Mouse (Mus musculus): ENCODE measurements around the gene Dennd4a. TPM values are rescaled to one million over a fixed set of nuclear protein-coding genes. Genes with fewer than 3 reads are reported as not detected.

Dennd4a gene
- polyA plus RNA-seq, 1 experiment from 2014 or later = 6.3 TPM

GRCm38 (mm10) chr9:64805875-64806274 is 5.3 kb upstream of the Dennd4a start:
- TF ChIP-seq CTCF (IDR thresholded peaks at IDR 0.05) (no peak), EP300 (IDR thresholded peaks at IDR 0.05) (no peak)
- Histone ChIP-seq H3K9me3 (ENCODE audit: low read length) (no peaks in the 10 kb centered on the region), H3K27me3 (replicated peaks; ENCODE audit: insufficient read depth, low read length) (no peaks in the 10 kb centered on the region), H3K4me1 (ENCODE audit: insufficient read depth, low read depth, low read length) (no peaks in the 10 kb centered on the region), H3K36me3 (ENCODE audit: insufficient read depth, low read length) (no peaks in the 10 kb centered on the region), H3K4me3 (ENCODE audit: low read depth, low read length) (no peak overlapping the region), H3K4me2 (replicated peaks; ENCODE audit: low read depth, low read length) (no peak overlapping the region), H3K9ac (replicated peaks; ENCODE audit: low read depth) (no peak overlapping the region), H3K27ac (ENCODE audit: low read length) (no peak overlapping the region)
- no peak for ATAC-seq
- no peak for DNase-seq (ENCODE audit: low spot score)
- 64% methylated on average over 5 of the region's 5 CpGs for WGBS

- DNase-seq (ENCODE audit: low spot score) = no peak
- WGBS = 55% methylated on average over 6 of the region's 6 CpGs
- no peak for TF ChIP-seq CTCF (IDR thresholded peaks at IDR 0.05)
Measured at GRCm38 (mm10) chr9:64806335-64807060, 4.6 kb upstream of the Dennd4a start.

GRCm38 (mm10) chr9:64807061-64807808 is 3.9 kb upstream of the Dennd4a start:
- ATAC-seq (no peak), DNase-seq (ENCODE audit: low spot score) (no peak)
- H3K4me2 ChIP-seq (replicated peaks; ENCODE audit: low read depth, low read length) = no peak overlapping the region
- no peaks in the 10 kb centered on the region for H3K9me3 ChIP-seq (ENCODE audit: low read length)
- H3K36me3 ChIP-seq (ENCODE audit: insufficient read depth, low read length) = no peaks in the 10 kb centered on the region
- no peak overlapping the region for H3K9ac ChIP-seq (replicated peaks; ENCODE audit: low read depth)
- no peaks in the 10 kb centered on the region for H3K4me1 ChIP-seq (ENCODE audit: insufficient read depth, low read depth, low read length)
- no peak overlapping the region for H3K4me3 ChIP-seq (ENCODE audit: low read depth, low read length)
- no peak overlapping the region for H3K27ac ChIP-seq (ENCODE audit: low read length)
- WGBS = 59% methylated on average over 14 of the region's 14 CpGs
- no peaks in the 10 kb centered on the region for H3K27me3 ChIP-seq (replicated peaks; ENCODE audit: insufficient read depth, low read length)
- TF ChIP-seq EP300 (IDR thresholded peaks at IDR 0.05) (no peak), CTCF (IDR thresholded peaks at IDR 0.05) (no peak)

More at GRCm38 (mm10) chr9:64806335-64807060, 4.6 kb upstream of the Dennd4a start:
- no peak for ATAC-seq
- H3K9me3 ChIP-seq (ENCODE audit: low read length) = no peaks in the 10 kb centered on the region
- H3K4me2 ChIP-seq (replicated peaks; ENCODE audit: low read depth, low read length) = no peak overlapping the region
- H3K27me3 ChIP-seq (replicated peaks; ENCODE audit: insufficient read depth, low read length) = no peaks in the 10 kb centered on the region
- H3K27ac ChIP-seq (ENCODE audit: low read length) = no peak overlapping the region
- H3K9ac ChIP-seq (replicated peaks; ENCODE audit: low read depth) = no peak overlapping the region
- H3K4me1 ChIP-seq (ENCODE audit: insufficient read depth, low read depth, low read length) = no peaks in the 10 kb centered on the region
- H3K4me3 ChIP-seq (ENCODE audit: low read depth, low read length) = no peak overlapping the region
- no peaks in the 10 kb centered on the region for H3K36me3 ChIP-seq (ENCODE audit: insufficient read depth, low read length)

GRCm38 (mm10) chr9:64809851-64810250 is 1.3 kb upstream of the Dennd4a start:
- Histone ChIP-seq H3K9me3 (ENCODE audit: low read length) (no peaks in the 10 kb centered on the region), H3K4me1 (ENCODE audit: insufficient read depth, low read depth, low read length) (no peaks in the 10 kb centered on the region), H3K36me3 (ENCODE audit: insufficient read depth, low read length) (no peaks in the 10 kb centered on the region), H3K9ac (replicated peaks; ENCODE audit: low read depth) (no peak overlapping the region), H3K4me3 (ENCODE audit: low read depth, low read length) (no peak overlapping the region), H3K27ac (ENCODE audit: low read length) (no peak overlapping the region), H3K27me3 (replicated peaks; ENCODE audit: insufficient read depth, low read length) (no peaks in the 10 kb centered on the region), H3K4me2 (replicated peaks; ENCODE audit: low read depth, low read length) (no peak overlapping the region)
- WGBS = 83% methylated on average over 3 of the region's 3 CpGs
- TF ChIP-seq EP300 (IDR thresholded peaks at IDR 0.05) (no peak), CTCF (IDR thresholded peaks at IDR 0.05) (no peak)
- DNase-seq (ENCODE audit: low spot score) (no peak), ATAC-seq (no peak)

GRCm38 (mm10) chr9:64811538-64812474 is 666 bp downstream of the Dennd4a start:
- TF ChIP-seq EP300 (IDR thresholded peaks at IDR 0.05) = no peak
- peak; percentile 49 for TF ChIP-seq CTCF (IDR thresholded peaks at IDR 0.05)
- Histone ChIP-seq H3K36me3 (ENCODE audit: insufficient read depth, low read length) (no peaks in the 10 kb centered on the region), H3K4me1 (ENCODE audit: insufficient read depth, low read depth, low read length) (no peaks in the 10 kb centered on the region), H3K9me3 (ENCODE audit: low read length) (no peaks in the 10 kb centered on the region), H3K27ac (ENCODE audit: low read length) (peak overlapping the region; percentile 80), H3K9ac (replicated peaks; ENCODE audit: low read depth) (peak overlapping the region; percentile 44), H3K4me2 (replicated peaks; ENCODE audit: low read depth, low read length) (peak overlapping the region; percentile 77), H3K27me3 (replicated peaks; ENCODE audit: insufficient read depth, low read length) (no peaks in the 10 kb centered on the region), H3K4me3 (ENCODE audit: low read depth, low read length) (peak overlapping the region; percentile 88)
- under 1% methylated on average over 37 of the region's 59 CpGs for WGBS
- peak; percentile 73 for DNase-seq (ENCODE audit: low spot score)
- ATAC-seq = peak; percentile 62

GRCm38 (mm10) chr9:64812475-64812860 is 1.3 kb downstream of the Dennd4a start:
- no peak for DNase-seq (ENCODE audit: low spot score)
- no peaks in the 10 kb centered on the region for H3K36me3 ChIP-seq (ENCODE audit: insufficient read depth, low read length)
- no peaks in the 10 kb centered on the region for H3K9me3 ChIP-seq (ENCODE audit: low read length)
- peak overlapping the region; percentile 77 for H3K4me2 ChIP-seq (replicated peaks; ENCODE audit: low read depth, low read length)
- no peak overlapping the region; the same call in 1 of the 2 replicates for H3K9ac ChIP-seq (replicated peaks; ENCODE audit: low read depth)
- no peaks in the 10 kb centered on the region for H3K27me3 ChIP-seq (replicated peaks; ENCODE audit: insufficient read depth, low read length)
- no peaks in the 10 kb centered on the region for H3K4me1 ChIP-seq (ENCODE audit: insufficient read depth, low read depth, low read length)
- TF ChIP-seq EP300 (IDR thresholded peaks at IDR 0.05) = no peak
- no peak for TF ChIP-seq CTCF (IDR thresholded peaks at IDR 0.05)
- peak overlapping the region; percentile 80; the same call in 1 of the 2 replicates for H3K27ac ChIP-seq (ENCODE audit: low read length)
- 18% methylated on average over 1 of the region's 1 CpGs for WGBS
- ATAC-seq = no peak
- peak overlapping the region; percentile 88 for H3K4me3 ChIP-seq (ENCODE audit: low read depth, low read length)
